ENCODE assay signal across 8 mouse cellular contexts in the genomic region with DNA sequence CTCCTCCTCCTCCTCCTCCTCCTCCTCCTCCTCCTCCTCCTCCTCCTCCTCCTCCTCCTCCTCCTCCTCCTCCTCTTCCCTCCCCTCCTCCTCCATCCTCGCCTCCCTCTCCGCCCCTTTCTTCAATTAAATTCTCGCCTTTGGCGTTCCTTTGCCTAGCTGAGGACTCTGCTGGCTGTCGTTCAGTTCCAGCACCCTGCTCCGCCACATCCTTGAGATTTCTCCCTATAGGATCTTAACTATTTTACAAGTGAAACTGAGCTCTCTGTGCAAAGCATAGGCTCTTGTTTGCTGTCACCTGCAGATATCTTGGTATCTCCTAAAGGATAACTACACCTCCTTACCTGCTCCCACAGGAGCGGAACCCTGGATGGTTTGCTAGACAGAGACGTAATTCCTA.
A peak's percentile ranks its signal among the peaks of the same experiment; 100 is the strongest.
DNase-seq lines count a peak whose midpoint lies in the region; ATAC-seq and TF ChIP-seq lines count a peak whose summit lies in the region.

No protein-coding gene starts in this region.

- TF ChIP-seq POLR2A in thymus, adult 2 months (IDR thresholded peaks at IDR 0.05; ENCODE audit: control insufficient read depth, extremely low read depth, insufficient read depth, low read length, poor library complexity), result no peak

- H3K4me3 ChIP-seq in kidney, postnatal 0 days (replicated peaks; ENCODE audit: low read depth, low read length), result peak overlapping the region; percentile 44
- peak overlapping the region; percentile 51 for H3K4me3 ChIP-seq in embryonic facial prominence, embryonic 15.5 days (replicated peaks)
- peak overlapping the region; percentile 27 for H3K4me3 ChIP-seq in intestine, embryonic 14.5 days (ENCODE audit: low read depth, low read length)
- H3K4me3 ChIP-seq in midbrain, postnatal 0 days (ENCODE audit: low read depth, low read length), result peak overlapping the region; percentile 35
- H3K4me3 ChIP-seq in thymus, adult 2 months (ENCODE audit: control insufficient read depth, insufficient read depth, low read length), result no peak overlapping the region

- H3K9ac ChIP-seq in kidney, postnatal 0 days (ENCODE audit: low read depth, low read length), result no peak overlapping the region
- H3K9ac ChIP-seq in embryonic facial prominence, embryonic 15.5 days, result no peak overlapping the region
- H3K9ac ChIP-seq in intestine, embryonic 14.5 days (ENCODE audit: low read length), result no peak overlapping the region
- no peak overlapping the region for H3K9ac ChIP-seq in midbrain, postnatal 0 days (replicated peaks; ENCODE audit: low read length, poor library complexity, severe bottlenecking)

- TF ChIP-seq CTCF in kidney, postnatal 0 days (IDR thresholded peaks at IDR 0.05; ENCODE audit: low read depth), result no peak
- TF ChIP-seq CTCF in midbrain, postnatal 0 days (IDR thresholded peaks at IDR 0.05), result no peak
- no peak for TF ChIP-seq CTCF in thymus, adult 2 months (IDR thresholded peaks at IDR 0.05; ENCODE audit: borderline replicate concordance, control insufficient read depth, extremely low read depth, insufficient read depth, low read length, poor library complexity)

- no peak overlapping the region for H3K27ac ChIP-seq in kidney, postnatal 0 days
- H3K27ac ChIP-seq in embryonic facial prominence, embryonic 15.5 days (replicated peaks), result peak overlapping the region; percentile 63
- H3K27ac ChIP-seq in intestine, embryonic 14.5 days (ENCODE audit: low read depth), result no peak overlapping the region
- no peak overlapping the region for H3K27ac ChIP-seq in midbrain, postnatal 0 days (ENCODE audit: low read depth, low read length)
- H3K27ac ChIP-seq in thymus, adult 2 months (ENCODE audit: control insufficient read depth, insufficient read depth, low read length), result no peak overlapping the region

- H3K9me3 ChIP-seq in kidney, postnatal 0 days (replicated peaks; ENCODE audit: low read length), result no peaks in the 10 kb centered on the region
- H3K9me3 ChIP-seq in embryonic facial prominence, embryonic 15.5 days (replicated peaks), result 0 out of 2 replicates have a peak, but pooled peaks cover 3% of the 10 kb centered on the region
- H3K9me3 ChIP-seq in intestine, embryonic 14.5 days (ENCODE audit: control insufficient read depth, low read length), result no peaks in the 10 kb centered on the region
- no peaks in the 10 kb centered on the region for H3K9me3 ChIP-seq in midbrain, postnatal 0 days (ENCODE audit: low read length)

- H3K4me1 ChIP-seq in kidney, postnatal 0 days (replicated peaks; ENCODE audit: insufficient read depth, low read length), result peaks cover 8% of the 10 kb centered on the region; the same call in 1 of the 2 replicates
- H3K4me1 ChIP-seq in embryonic facial prominence, embryonic 15.5 days, result peaks cover 33% of the 10 kb centered on the region
- H3K4me1 ChIP-seq in intestine, embryonic 14.5 days (replicated peaks; ENCODE audit: control insufficient read depth, insufficient read depth, low read length), result peaks cover 13% of the 10 kb centered on the region
- 0 out of 2 replicates have a peak, but pooled peaks cover 3% of the 10 kb centered on the region for H3K4me1 ChIP-seq in midbrain, postnatal 0 days (ENCODE audit: insufficient read depth, low read length)
- H3K4me1 ChIP-seq in thymus, adult 2 months (replicated peaks; ENCODE audit: control insufficient read depth, insufficient read depth, low read length), result peaks cover 12% of the 10 kb centered on the region

- no peaks in the 10 kb centered on the region for H3K36me3 ChIP-seq in kidney, postnatal 0 days (ENCODE audit: insufficient read depth, low read length)
- H3K36me3 ChIP-seq in embryonic facial prominence, embryonic 15.5 days, result no peaks in the 10 kb centered on the region
- H3K36me3 ChIP-seq in intestine, embryonic 14.5 days (ENCODE audit: control insufficient read depth, insufficient read depth, low read length), result no peaks in the 10 kb centered on the region
- no peaks in the 10 kb centered on the region for H3K36me3 ChIP-seq in midbrain, postnatal 0 days (ENCODE audit: insufficient read depth, low read length)
- H3K36me3 ChIP-seq in thymus, adult 2 months (ENCODE audit: control insufficient read depth, insufficient read depth, low read length), result no peaks in the 10 kb centered on the region

- ATAC-seq in kidney, postnatal 0 days (replicated peaks; ENCODE audit: low FRiP score, low read depth), result no peak
- no peak for ATAC-seq in embryonic facial prominence, embryonic 15.5 days (ENCODE audit: insufficient number of reproducible peaks, low FRiP score, low TSS enrichment, low read depth)
- ATAC-seq in intestine, embryonic 14.5 days (replicated peaks; ENCODE audit: low FRiP score, low TSS enrichment, low read depth), result no peak
- ATAC-seq in midbrain, postnatal 0 days (ENCODE audit: low FRiP score), result no peak

- peak; percentile 50 for DNase-seq in kidney, postnatal 0 days (ENCODE audit: low spot score)
- DNase-seq in kidney, postnatal 4 days, result no peak
- DNase-seq in intestine, embryonic 14.5 days (ENCODE audit: low spot score), result no peak
- no peak for DNase-seq in midbrain, postnatal 0 days (ENCODE audit: low spot score)
- no peak for DNase-seq in thymus, postnatal 25 days
- DNase-seq in frontal cortex, postnatal 25 days (ENCODE audit: low spot score in 2 of 2), result no peak
- DNase-seq in thymus, adult 2 months, result no peak

- 14% methylated on average over 7 of the region's 8 CpGs for WGBS in kidney, postnatal 0 days
- WGBS in embryonic facial prominence, embryonic 15.5 days, result 20% methylated on average over 4 of the region's 8 CpGs
- 18% methylated on average over 6 of the region's 8 CpGs for WGBS in intestine, embryonic 14.5 days
- WGBS in midbrain, postnatal 0 days, result 23% methylated on average over 6 of the region's 8 CpGs
- WGBS in thymus, adult 2 months, result 53% methylated on average over 6 of the region's 8 CpGs

- H3K4me2 ChIP-seq in kidney, postnatal 0 days (ENCODE audit: low read length), result peak overlapping the region; percentile 93
- peak overlapping the region; percentile 66 for H3K4me2 ChIP-seq in embryonic facial prominence, embryonic 15.5 days (replicated peaks)
- peak overlapping the region; percentile 66 for H3K4me2 ChIP-seq in intestine, embryonic 14.5 days (ENCODE audit: low read length)
- H3K4me2 ChIP-seq in midbrain, postnatal 0 days (ENCODE audit: low read depth, low read length, poor library complexity, severe bottlenecking), result peak overlapping the region; percentile 58

- no peaks in the 10 kb centered on the region for H3K27me3 ChIP-seq in kidney, postnatal 0 days (ENCODE audit: insufficient read depth, low read length)
- no peaks in the 10 kb centered on the region for H3K27me3 ChIP-seq in embryonic facial prominence, embryonic 15.5 days
- H3K27me3 ChIP-seq in intestine, embryonic 14.5 days (replicated peaks; ENCODE audit: control insufficient read depth, insufficient read depth, low read length), result no peaks in the 10 kb centered on the region
- H3K27me3 ChIP-seq in midbrain, postnatal 0 days (ENCODE audit: insufficient read depth, low read length), result no peaks in the 10 kb centered on the region
- peaks cover 7% of the 10 kb centered on the region; the same call in 1 of the 2 replicates for H3K27me3 ChIP-seq in thymus, adult 2 months (ENCODE audit: control insufficient read depth, insufficient read depth, low read length)
